Mouse (Mus musculus) heart, postnatal 0 days (tissue): Measurements from ENCODE around the gene Casc3.

Source experiments
- CTCF ChIP-seq: IDR thresholded peaks from 2 replicates; pipeline ENCODE4 v1.5.1; 2016; ENCODE audit warnings: antibody characterized with exemption, control low read depth, low read depth
- EP300 ChIP-seq: IDR thresholded peaks from 2 replicates; pipeline ENCODE4 v1.6.1; 2016; ENCODE audit warnings: antibody characterized with exemption, low read depth

GRCm38 (mm10) chr11:98796515-98797216 lies 8.0 kb upstream of the Casc3 start:
- TF ChIP-seq EP300 (no peak), CTCF (0 out of 2 replicates have a peak, but pooled peaks have one; percentile 4)
